Mouse (Mus musculus): ENCODE measurements around the gene Frs3. TPM values are rescaled to one million over a fixed set of nuclear protein-coding genes. Genes with fewer than 3 reads are reported as not detected.

Frs3 gene
- polyA plus RNA-seq, 1 experiment from 2014 or later: 3.5 TPM

DNA sequence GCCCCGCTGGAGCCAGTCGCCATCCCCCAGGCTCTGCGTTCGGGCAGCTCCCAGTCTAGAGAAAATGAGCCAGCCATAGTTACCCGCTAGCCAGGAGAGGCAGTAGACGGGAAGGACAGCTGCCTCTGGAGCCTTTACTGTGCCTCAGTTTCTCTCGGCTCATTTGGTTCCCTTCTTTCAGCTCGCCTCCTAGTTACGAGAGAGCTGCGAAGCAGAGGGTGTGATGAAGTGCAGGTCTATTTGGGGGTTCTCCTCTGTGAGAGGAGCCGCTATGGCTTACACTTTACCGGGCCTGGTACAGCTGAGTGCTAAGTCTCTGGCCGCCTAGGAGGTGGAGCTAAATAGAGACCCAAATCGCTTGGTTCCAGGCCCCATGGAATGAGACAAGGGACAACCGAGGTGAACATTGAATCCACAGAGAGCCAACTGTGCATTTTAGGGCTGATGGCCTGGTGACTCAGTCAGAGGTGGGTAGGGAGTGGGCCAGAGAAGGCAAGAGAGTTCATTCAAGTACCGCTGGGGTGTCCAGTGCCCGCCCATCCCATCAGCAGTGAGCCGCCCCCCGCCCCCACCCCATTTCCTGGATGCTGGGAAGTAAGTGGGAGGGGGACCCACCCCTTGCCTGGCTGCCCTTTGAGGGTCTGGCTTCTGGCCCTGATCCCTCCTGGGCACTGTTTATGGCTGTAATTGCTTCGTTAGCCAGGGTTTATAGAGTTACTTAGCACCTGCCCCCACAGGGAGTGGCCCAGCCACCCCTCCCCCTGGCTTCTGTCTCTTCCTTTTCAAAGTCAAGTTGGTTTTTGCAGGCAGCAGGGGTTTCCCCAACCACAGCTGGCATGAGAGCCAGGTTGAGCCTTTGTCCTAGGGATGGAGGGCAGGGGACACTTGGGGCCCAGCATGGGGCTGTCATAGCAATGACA, 50.3 kb downstream of the Frs3 start:
- H3K27ac ChIP-seq (replicated peaks; ENCODE audit: low read depth, low read length): no peak overlapping the region
- H3K27me3 ChIP-seq (ENCODE audit: control insufficient read depth, insufficient read depth, low read length): peaks cover 16% of the 10 kb centered on the region
- 5% methylated on average over 20 of the region's 20 CpGs for whole genome bisulfite sequencing
- peak; percentile 22 for DNase-seq (ENCODE audit: low spot score)
- ATAC-seq (replicated peaks; ENCODE audit: insufficient number of reproducible peaks, low FRiP score, low TSS enrichment, low read depth): no peak
- peak overlapping the region; percentile 98 for H3K4me2 ChIP-seq (ENCODE audit: low read depth, low read length)
- H3K9ac ChIP-seq (replicated peaks; ENCODE audit: low read length): peak overlapping the region; percentile 57
- H3K9me3 ChIP-seq (replicated peaks; ENCODE audit: control insufficient read depth, low read length): no peaks in the 10 kb centered on the region
- H3K36me3 ChIP-seq (replicated peaks; ENCODE audit: control insufficient read depth, insufficient read depth, low read depth, low read length): no peaks in the 10 kb centered on the region
- H3K4me3 ChIP-seq (ENCODE audit: low read depth, low read length): peak overlapping the region; percentile 68
- peaks cover 7% of the 10 kb centered on the region for H3K4me1 ChIP-seq (ENCODE audit: control insufficient read depth, insufficient read depth, low read length)

DNA sequence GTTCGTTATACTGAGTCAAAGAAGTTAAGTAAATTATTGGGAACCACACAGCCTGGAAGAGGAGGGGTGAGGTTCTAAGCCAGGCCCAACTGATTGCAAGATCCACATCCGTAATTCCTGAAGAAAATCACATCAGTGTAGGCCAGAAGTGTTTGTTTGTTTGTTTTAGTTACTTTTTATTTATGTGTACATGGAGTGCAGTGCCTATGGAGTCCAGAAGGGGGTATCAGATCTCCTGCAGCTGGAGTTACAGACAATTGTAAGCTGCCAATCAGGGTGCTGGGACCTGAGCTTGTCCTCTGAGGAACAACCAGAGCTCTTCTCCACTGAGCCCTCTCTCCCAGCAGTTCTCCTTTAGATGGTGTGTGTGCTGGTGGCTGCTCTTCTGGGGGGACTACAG, 51.4 kb downstream of the Frs3 start:
- no peak for ATAC-seq (replicated peaks; ENCODE audit: insufficient number of reproducible peaks, low FRiP score, low TSS enrichment, low read depth)
- 62% methylated on average over 2 of the region's 2 CpGs for WGBS
- Histone ChIP-seq H3K4me3 (ENCODE audit: low read depth, low read length) (no peak overlapping the region), H3K27me3 (ENCODE audit: control insufficient read depth, insufficient read depth, low read length) (peaks cover 16% of the 10 kb centered on the region), H3K36me3 (replicated peaks; ENCODE audit: control insufficient read depth, insufficient read depth, low read depth, low read length) (no peaks in the 10 kb centered on the region), H3K4me1 (ENCODE audit: control insufficient read depth, insufficient read depth, low read length) (peaks cover 7% of the 10 kb centered on the region), H3K9ac (replicated peaks; ENCODE audit: low read length) (no peak overlapping the region), H3K9me3 (replicated peaks; ENCODE audit: control insufficient read depth, low read length) (no peaks in the 10 kb centered on the region), H3K27ac (replicated peaks; ENCODE audit: low read depth, low read length) (no peak overlapping the region), H3K4me2 (ENCODE audit: low read depth, low read length) (no peak overlapping the region)
- no peak for DNase-seq (ENCODE audit: low spot score)

DNA sequence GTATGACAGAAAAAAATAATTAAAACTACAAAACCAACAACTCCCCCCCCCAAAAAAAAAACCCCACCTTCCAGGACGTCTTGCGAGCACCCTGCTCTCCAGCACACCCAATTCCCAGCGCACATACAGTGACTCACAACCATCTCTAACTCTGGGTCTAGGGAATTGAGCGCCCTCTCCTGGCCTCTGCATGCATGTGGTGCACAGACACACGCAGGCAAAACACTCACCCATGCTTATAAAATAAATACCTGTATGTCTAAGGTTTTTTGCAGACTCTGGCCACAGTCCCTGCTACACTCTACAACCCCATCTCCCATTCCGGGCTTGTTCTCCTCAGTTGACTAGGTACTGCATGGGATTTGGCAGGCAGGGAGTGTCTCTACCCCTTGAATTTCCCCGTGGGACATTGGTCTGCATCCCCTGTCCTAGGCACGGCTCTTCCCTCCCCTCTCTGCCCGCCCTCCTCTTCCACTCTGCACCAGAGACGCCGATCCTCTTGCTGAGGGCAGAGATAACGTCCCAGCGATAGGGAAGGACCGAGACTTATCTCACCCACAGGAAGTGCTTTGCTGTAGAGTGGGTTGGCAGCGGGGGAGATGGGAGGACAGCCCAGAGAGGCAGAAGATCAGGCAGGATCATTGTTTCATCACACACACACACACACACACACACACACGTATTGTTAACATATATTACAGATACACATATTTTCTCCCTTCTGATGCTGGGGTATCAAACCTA, 54.3 kb downstream of the Frs3 start:
- Histone ChIP-seq H3K9me3 (replicated peaks; ENCODE audit: control insufficient read depth, low read length) (no peaks in the 10 kb centered on the region), H3K27ac (replicated peaks; ENCODE audit: low read depth, low read length) (no peak overlapping the region), H3K27me3 (ENCODE audit: control insufficient read depth, insufficient read depth, low read length) (peaks cover 12% of the 10 kb centered on the region), H3K9ac (replicated peaks; ENCODE audit: low read length) (no peak overlapping the region), H3K36me3 (replicated peaks; ENCODE audit: control insufficient read depth, insufficient read depth, low read depth, low read length) (no peaks in the 10 kb centered on the region), H3K4me3 (ENCODE audit: low read depth, low read length) (no peak overlapping the region), H3K4me2 (ENCODE audit: low read depth, low read length) (no peak overlapping the region), H3K4me1 (ENCODE audit: control insufficient read depth, insufficient read depth, low read length) (peaks cover 7% of the 10 kb centered on the region; the same call in 1 of the 2 replicates)
- DNase-seq (ENCODE audit: low spot score) (peak; percentile 21), ATAC-seq (replicated peaks; ENCODE audit: insufficient number of reproducible peaks, low FRiP score, low TSS enrichment, low read depth) (no peak)
- WGBS: 40% methylated on average over 16 of the region's 16 CpGs

DNA sequence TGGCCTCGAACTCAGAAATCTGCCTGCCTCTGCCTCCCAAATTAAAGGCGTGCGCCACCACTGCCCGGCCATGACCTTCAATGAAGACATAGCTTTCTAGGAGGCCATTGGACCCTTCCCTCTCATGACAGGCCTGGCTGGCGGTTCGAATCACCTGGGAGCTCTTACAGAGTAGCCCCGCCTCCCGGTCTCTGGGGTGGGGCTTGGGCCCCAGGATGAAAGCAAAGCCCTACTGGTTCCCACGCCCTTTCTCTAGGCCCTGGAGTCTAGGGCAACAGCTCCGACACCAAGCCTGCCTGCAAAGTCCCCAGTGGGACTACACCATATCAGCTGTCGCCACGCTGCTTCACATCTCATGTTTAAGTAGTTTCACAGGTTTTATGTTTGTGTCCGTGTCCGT, 55.3 kb downstream of the Frs3 start:
- Histone ChIP-seq H3K9me3 (replicated peaks; ENCODE audit: control insufficient read depth, low read length) (no peaks in the 10 kb centered on the region), H3K27ac (replicated peaks; ENCODE audit: low read depth, low read length) (no peak overlapping the region), H3K27me3 (ENCODE audit: control insufficient read depth, insufficient read depth, low read length) (peaks cover 6% of the 10 kb centered on the region; the same call in 1 of the 2 replicates), H3K9ac (replicated peaks; ENCODE audit: low read length) (no peak overlapping the region), H3K4me1 (ENCODE audit: control insufficient read depth, insufficient read depth, low read length) (no peaks in the 10 kb centered on the region), H3K4me3 (ENCODE audit: low read depth, low read length) (no peak overlapping the region), H3K36me3 (replicated peaks; ENCODE audit: control insufficient read depth, insufficient read depth, low read depth, low read length) (no peaks in the 10 kb centered on the region), H3K4me2 (ENCODE audit: low read depth, low read length) (no peak overlapping the region)
- ATAC-seq (replicated peaks; ENCODE audit: insufficient number of reproducible peaks, low FRiP score, low TSS enrichment, low read depth): no peak
- DNase-seq (ENCODE audit: low spot score): no peak
- WGBS: 94% methylated on average over 14 of the region's 14 CpGs

DNA sequence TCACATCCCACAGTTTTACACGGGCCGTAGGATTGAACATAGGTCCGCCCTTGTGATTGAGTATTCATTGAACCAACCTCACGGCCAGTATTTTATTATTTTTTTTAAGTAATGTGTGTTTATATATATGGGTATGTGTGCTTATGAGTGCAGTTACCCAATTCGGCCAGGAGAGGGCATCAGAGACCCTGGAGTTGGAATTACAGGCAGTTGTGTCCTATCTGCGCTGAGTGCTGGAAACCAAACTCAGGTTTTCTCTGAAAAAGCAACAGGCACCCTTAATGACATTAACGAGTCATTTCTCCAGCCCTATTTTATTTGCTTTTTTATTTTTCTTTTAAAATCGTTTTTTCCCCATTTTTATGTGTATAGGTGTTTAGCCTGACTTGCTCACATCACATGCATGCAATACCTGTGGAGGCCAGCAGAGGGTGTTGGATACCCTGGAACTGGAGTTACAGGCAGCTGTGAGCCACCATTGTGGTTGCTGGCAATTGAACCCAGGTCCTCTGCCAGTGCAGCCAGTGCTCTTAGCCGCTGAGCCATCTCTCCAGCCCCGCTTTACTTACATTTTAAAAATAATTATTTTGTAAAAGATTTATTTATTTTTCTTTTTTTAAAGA, 56.0 kb downstream of the Frs3 start:
- no peaks in the 10 kb centered on the region for H3K9me3 ChIP-seq (replicated peaks; ENCODE audit: control insufficient read depth, low read length)
- no peak overlapping the region for H3K27ac ChIP-seq (replicated peaks; ENCODE audit: low read depth, low read length)
- H3K4me1 ChIP-seq (ENCODE audit: control insufficient read depth, insufficient read depth, low read length): no peaks in the 10 kb centered on the region
- 85% methylated on average over 10 of the region's 10 CpGs for WGBS
- no peak overlapping the region for H3K4me3 ChIP-seq (ENCODE audit: low read depth, low read length)
- no peak overlapping the region for H3K9ac ChIP-seq (replicated peaks; ENCODE audit: low read length)
- DNase-seq (ENCODE audit: low spot score) (no peak), ATAC-seq (replicated peaks; ENCODE audit: insufficient number of reproducible peaks, low FRiP score, low TSS enrichment, low read depth) (no peak)
- no peak overlapping the region for H3K4me2 ChIP-seq (ENCODE audit: low read depth, low read length)
- no peaks in the 10 kb centered on the region for H3K27me3 ChIP-seq (ENCODE audit: control insufficient read depth, insufficient read depth, low read length)
- no peaks in the 10 kb centered on the region for H3K36me3 ChIP-seq (replicated peaks; ENCODE audit: control insufficient read depth, insufficient read depth, low read depth, low read length)

DNA sequence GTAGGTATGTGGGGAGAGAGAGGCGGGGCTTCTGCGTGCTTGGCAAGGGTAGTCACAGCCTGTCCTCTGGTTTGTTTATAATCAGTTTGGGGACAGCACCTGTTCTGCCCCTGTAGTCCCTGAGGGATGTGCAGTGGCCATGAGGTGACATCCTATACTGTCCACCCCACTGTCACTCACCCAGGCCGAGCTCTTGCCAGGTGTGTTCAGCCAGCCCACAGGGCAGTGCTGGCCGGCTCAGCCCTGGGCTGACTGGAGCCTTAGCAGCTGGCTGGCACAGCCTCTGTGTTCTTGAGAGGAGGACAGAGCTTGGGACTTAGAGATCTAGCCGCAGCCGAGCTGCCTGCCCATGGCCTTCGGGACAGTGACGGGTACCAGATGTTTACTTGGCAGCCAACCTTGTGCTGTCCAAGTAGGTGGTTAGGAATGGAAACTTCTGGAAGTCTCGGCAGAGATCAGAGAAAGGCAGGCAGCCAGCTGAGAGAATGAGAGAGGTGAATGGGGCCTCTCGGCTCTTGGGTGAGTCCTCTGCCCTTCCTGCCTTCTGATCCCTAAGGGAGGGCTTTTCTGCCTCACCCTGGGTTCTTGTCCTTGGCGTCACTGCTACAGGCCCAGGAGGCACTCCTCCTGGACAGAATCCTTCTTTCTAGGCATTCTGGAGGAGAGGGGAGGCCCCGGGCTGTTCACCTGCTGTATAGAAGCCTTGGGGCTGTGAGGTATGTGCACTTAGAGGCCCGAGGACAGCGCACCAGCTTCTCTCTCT, 60.1 kb downstream of the Frs3 start:
- Histone ChIP-seq H3K4me3 (ENCODE audit: low read depth, low read length) (no peak overlapping the region), H3K27ac (replicated peaks; ENCODE audit: low read depth, low read length) (no peak overlapping the region)
- peak; percentile 57; the same call in 1 of the 2 replicates for ATAC-seq (replicated peaks; ENCODE audit: insufficient number of reproducible peaks, low FRiP score, low TSS enrichment, low read depth)

DNA sequence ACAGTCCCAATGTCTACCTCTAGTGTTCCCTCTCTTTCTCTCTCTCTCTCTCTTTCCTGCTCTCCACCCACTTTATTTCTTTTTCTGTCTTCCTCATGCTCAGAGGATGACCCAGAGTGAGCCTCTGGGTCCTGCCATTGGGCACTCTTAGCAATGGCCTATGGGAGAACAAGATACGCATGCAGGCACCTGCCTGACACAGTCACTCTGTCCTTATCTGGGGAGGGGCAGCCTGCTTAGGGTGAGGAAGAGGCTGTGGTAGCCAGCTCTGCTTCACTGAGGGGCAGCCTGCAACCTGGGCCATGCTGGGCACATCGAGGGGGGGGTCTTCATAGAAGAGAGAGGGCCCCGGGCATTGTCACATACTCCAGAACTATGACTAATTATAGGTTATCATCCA, 60.8 kb downstream of the Frs3 start:
- WGBS: 74% methylated on average over 3 of the region's 3 CpGs
- Histone ChIP-seq H3K27me3 (ENCODE audit: control insufficient read depth, insufficient read depth, low read length) (no peaks in the 10 kb centered on the region), H3K4me1 (ENCODE audit: control insufficient read depth, insufficient read depth, low read length) (no peaks in the 10 kb centered on the region), H3K9ac (replicated peaks; ENCODE audit: low read length) (no peak overlapping the region), H3K4me3 (ENCODE audit: low read depth, low read length) (no peak overlapping the region), H3K4me2 (ENCODE audit: low read depth, low read length) (no peak overlapping the region), H3K27ac (replicated peaks; ENCODE audit: low read depth, low read length) (no peak overlapping the region), H3K36me3 (replicated peaks; ENCODE audit: control insufficient read depth, insufficient read depth, low read depth, low read length) (no peaks in the 10 kb centered on the region), H3K9me3 (replicated peaks; ENCODE audit: control insufficient read depth, low read length) (no peaks in the 10 kb centered on the region)
- ATAC-seq (replicated peaks; ENCODE audit: insufficient number of reproducible peaks, low FRiP score, low TSS enrichment, low read depth) (no peak), DNase-seq (ENCODE audit: low spot score) (no peak)

More for the DNA sequence above, 60.1 kb downstream of the Frs3 start:
- DNase-seq (ENCODE audit: low spot score): no peak
- no peaks in the 10 kb centered on the region for H3K4me1 ChIP-seq (ENCODE audit: control insufficient read depth, insufficient read depth, low read length)
- no peaks in the 10 kb centered on the region for H3K9me3 ChIP-seq (replicated peaks; ENCODE audit: control insufficient read depth, low read length)
- H3K36me3 ChIP-seq (replicated peaks; ENCODE audit: control insufficient read depth, insufficient read depth, low read depth, low read length): no peaks in the 10 kb centered on the region
- no peak overlapping the region; the same call in 1 of the 2 replicates for H3K4me2 ChIP-seq (ENCODE audit: low read depth, low read length)
- no peak overlapping the region; the same call in 1 of the 2 replicates for H3K9ac ChIP-seq (replicated peaks; ENCODE audit: low read length)
- 71% methylated on average over 14 of the region's 14 CpGs for WGBS
- no peaks in the 10 kb centered on the region for H3K27me3 ChIP-seq (ENCODE audit: control insufficient read depth, insufficient read depth, low read length)
